Mouse (Mus musculus) kidney, embryonic 14.5 days (tissue): ENCODE results near the gene Ttll1. TPM values are rescaled to one million over a fixed set of nuclear protein-coding genes. Genes with fewer than 3 reads are reported as not detected.
A peak's percentile ranks its signal among the peaks of the same experiment; 100 is the strongest.

ENCODE experiments used
- ATAC-seq: fragments of 200-750 bp; cut with Nextera tagmentation; 2 replicates; pipeline ENCODE4 v1.8.0; 2017; ENCODE audit warnings: moderate number of reproducible peaks, mild to moderate bottlenecking, moderate TSS enrichment, moderate library complexity; ENCODE audit not compliant: low FRiP score, low TSS enrichment
- H3K27ac ChIP-seq: fragments of 300-500 bp; sonication (generic); 2 replicates; pipeline ENCODE4 v1.5.1; 2014; ENCODE audit warnings: low read depth, mild to moderate bottlenecking, low read length, moderate library complexity, mixed read lengths
- H3K27me3 ChIP-seq: fragments of 300-500 bp; sonication (generic); 2 replicates; pipeline ENCODE4 v1.6.1; 2014; ENCODE audit warnings: mild to moderate bottlenecking, low read length; ENCODE audit not compliant: control insufficient read depth, insufficient read depth
- H3K36me3 ChIP-seq: fragments of 300-500 bp; sonication (generic); 2 replicates; pipeline ENCODE4 v1.6.1; 2014; ENCODE audit warnings: low read length, mixed read lengths; ENCODE audit not compliant: control insufficient read depth, insufficient read depth
- H3K4me1 ChIP-seq: fragments of 300-500 bp; sonication (generic); 2 replicates; pipeline ENCODE4 v1.6.1; 2014; ENCODE audit warnings: low read length, mixed read lengths; ENCODE audit not compliant: control insufficient read depth, insufficient read depth
- H3K4me2 ChIP-seq: fragments of 300-500 bp; sonication (generic); replicated peaks from 2 replicates; pipeline ENCODE4 v1.6.1; 2014; ENCODE audit warnings: low read depth, mild to moderate bottlenecking, low read length
- H3K4me3 ChIP-seq: fragments of 300-500 bp; sonication (generic); 2 replicates; pipeline ENCODE4 v1.5.1; 2014; ENCODE audit warnings: mild to moderate bottlenecking, low read length
- H3K9ac ChIP-seq: fragments of 300-500 bp; sonication (generic); 2 replicates; pipeline ENCODE4 v1.6.1; 2014; ENCODE audit warnings: low read depth, mild to moderate bottlenecking, low read length, moderate library complexity
- H3K9me3 ChIP-seq: fragments of 300-500 bp; sonication (generic); 2 replicates; pipeline ENCODE4 v1.6.1; 2016; ENCODE audit warnings: low read length; ENCODE audit not compliant: control insufficient read depth
- WGBS: fragments of 180-500 bp; shearing (Covaris S2); extraction: QIAGEN DNeasy Blood & Tissue Kit; methylation state at CpG from one replicate; pipeline ENCODE4 v1.1.7; 2014; 5-methylcytosine and 5-hydroxymethylcytosine counted together
- polyA plus RNA-seq: library from polyadenylated mRNA; unstranded; fragments of >200 nt; fragmentation: Nextera tagmentation; extraction: Ambion mirVana; gene quantifications from 2 replicates; pipeline ENCODE4 v1.2.1, GENCODE M21; 2014

Gene Ttll1
- polyA plus RNA-seq, 1 experiment from 2014 or later: 19.8 TPM

DNA sequence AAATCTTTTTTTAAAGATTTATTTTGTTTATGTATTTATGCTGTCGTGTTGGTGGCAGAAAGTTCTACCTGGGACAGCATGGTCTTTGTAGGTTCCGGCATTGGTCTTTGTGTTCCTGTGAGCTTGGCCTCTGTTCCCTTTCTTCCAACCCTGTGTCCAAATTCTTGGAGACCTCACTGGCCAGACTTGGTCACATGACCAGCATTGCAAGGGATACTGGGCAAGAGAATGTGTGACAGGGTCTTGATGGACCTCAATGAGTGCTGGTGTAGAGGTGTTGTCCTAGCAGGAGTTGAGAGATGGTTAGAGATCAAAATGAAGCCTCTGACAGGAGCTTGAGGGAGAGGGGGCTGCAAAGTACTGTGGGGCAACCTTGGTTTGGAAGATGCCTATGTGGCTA is 28.2 kb upstream of the Ttll1 start:
- no peak overlapping the region for H3K4me3 ChIP-seq
- H3K4me1 ChIP-seq: peaks cover 5% of the 10 kb centered on the region; the same call in 1 of the 2 replicates
- H3K9me3 ChIP-seq: no peaks in the 10 kb centered on the region
- no peak overlapping the region for H3K27ac ChIP-seq
- ATAC-seq: no peak
- H3K36me3 ChIP-seq: no peaks in the 10 kb centered on the region
- no peak overlapping the region for H3K9ac ChIP-seq
- no peak overlapping the region for H3K4me2 ChIP-seq
- no peaks in the 10 kb centered on the region for H3K27me3 ChIP-seq
- WGBS: 91% methylated on average over 2 of the region's 2 CpGs

DNA sequence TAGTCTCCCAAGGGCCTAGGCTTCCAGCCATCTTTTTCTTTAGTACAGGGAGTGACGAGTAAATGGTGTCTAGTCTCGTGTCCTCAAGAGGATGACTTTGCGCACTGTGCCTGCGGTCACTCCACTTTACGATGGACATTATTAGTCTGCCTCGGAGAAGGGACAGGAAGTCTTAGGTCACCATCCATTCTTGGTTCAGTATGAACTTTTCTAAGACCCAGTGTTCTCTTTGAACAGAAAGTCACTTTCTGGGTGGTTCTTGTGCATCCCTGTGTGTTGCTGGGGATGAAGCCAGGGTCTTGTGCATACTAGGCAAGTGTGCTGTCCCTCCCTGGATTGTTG is 25.2 kb upstream of the Ttll1 start:
- Histone ChIP-seq H3K36me3 (no peaks in the 10 kb centered on the region), H3K9me3 (no peaks in the 10 kb centered on the region), H3K27ac (no peak overlapping the region), H3K27me3 (no peaks in the 10 kb centered on the region), H3K4me3 (no peak overlapping the region), H3K4me2 (no peak overlapping the region), H3K4me1 (peaks cover 5% of the 10 kb centered on the region; the same call in 1 of the 2 replicates), H3K9ac (no peak overlapping the region)
- WGBS: 73% methylated on average over 6 of the region's 6 CpGs
- no peak for ATAC-seq

DNA sequence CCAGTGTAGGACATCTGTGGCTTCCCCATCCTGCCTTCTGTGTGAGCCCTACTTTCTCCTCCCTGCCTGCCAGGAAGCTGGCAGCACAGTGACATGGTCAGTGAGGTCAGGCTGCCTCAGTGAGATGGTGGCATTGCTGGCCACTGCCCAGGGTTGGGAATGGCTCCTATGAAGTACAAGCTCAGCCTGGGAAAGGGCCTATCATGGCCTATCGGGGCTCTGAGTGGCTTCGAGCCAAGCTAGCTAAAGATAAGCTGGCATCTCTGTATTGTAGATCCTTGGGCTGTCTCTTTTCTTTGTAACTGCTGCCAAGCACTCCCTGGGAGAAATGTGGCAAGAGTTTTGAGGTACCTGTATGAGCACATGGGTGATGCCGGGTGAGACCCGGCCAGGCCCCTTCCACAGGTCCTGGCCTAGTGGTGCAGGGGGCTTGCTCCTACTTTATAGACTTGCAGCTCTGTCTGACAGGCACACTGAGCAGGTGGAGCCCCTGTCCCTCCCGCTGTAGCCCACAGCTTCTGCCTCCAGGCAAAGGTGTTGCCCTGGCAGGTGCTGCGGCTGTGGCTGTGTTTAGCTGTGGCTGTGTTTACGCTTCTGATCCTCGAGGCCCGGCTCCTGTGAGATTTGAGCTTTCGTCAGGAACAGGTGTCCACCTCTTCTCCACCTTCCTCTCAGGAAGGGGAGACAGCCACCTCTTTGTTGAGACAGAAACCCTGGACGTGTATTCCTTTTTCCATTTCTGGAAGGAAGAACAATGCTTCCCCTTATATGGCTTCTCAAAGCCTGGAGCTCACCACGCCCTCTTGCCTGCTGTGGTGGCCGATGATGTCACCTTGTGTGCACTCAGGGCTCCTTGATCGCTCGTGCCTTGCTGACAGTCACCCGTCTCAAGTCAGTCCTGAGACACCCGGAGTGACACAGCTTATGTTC is 24.5 kb upstream of the Ttll1 start:
- no peak overlapping the region for H3K4me3 ChIP-seq
- no peaks in the 10 kb centered on the region for H3K36me3 ChIP-seq
- no peak overlapping the region for H3K27ac ChIP-seq
- H3K27me3 ChIP-seq: no peaks in the 10 kb centered on the region
- H3K4me2 ChIP-seq: no peak overlapping the region
- no peak overlapping the region for H3K9ac ChIP-seq
- H3K4me1 ChIP-seq: peaks cover 6% of the 10 kb centered on the region; the same call in 1 of the 2 replicates
- no peaks in the 10 kb centered on the region for H3K9me3 ChIP-seq
- no peak for ATAC-seq
- 71% methylated on average over 17 of the region's 17 CpGs for WGBS

DNA sequence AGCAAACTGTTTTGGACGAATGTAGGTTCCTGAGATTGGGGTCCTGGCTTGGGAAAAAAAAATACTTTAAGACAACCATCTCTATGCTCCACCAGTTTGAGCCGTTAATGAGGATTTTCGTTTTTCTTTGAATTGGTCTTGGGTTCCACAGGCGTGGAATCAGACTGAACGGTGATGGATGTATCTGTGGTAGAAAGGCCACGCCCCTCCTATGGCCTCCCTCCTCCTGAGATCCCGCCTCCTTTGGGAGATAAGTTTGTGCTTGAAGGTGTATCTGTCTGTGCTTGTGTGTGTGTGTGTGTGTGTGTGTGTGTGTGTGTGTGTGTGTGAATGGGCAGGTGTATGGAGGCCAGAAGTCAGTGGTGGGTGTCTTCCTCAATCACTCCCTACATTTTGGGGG is 21.9 kb upstream of the Ttll1 start:
- WGBS: 67% methylated on average over 7 of the region's 7 CpGs
- ATAC-seq: no peak
- Histone ChIP-seq H3K4me1 (peaks cover 15% of the 10 kb centered on the region), H3K27me3 (peaks cover 8% of the 10 kb centered on the region; the same call in 1 of the 2 replicates), H3K4me2 (no peak overlapping the region), H3K9me3 (no peaks in the 10 kb centered on the region), H3K36me3 (no peaks in the 10 kb centered on the region), H3K27ac (no peak overlapping the region), H3K9ac (no peak overlapping the region), H3K4me3 (no peak overlapping the region)

DNA sequence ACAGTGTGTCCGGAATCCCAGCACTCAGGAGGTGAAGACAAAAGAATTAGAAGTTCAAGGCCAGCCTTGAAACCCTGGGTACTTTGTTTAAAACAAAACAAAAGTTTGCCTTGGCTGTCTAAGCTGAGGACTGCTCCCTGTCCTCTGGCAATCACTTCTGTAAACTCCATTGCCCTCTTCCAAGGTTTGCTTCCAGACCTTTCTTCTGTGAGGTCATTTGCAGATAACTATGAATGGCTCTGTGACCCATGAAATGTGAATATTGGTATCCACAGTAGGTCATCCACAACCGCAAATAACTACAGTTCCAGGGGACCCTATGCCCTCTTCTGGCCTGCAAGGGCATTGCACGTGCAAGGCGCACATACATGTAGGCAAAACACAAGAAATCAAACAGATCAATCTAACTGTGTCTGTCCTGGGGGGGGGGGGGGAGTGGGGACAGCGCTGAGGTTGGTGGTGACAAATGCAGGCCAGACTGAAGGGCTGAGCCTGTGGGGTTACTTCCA is 21.3 kb upstream of the Ttll1 start:
- no peak for ATAC-seq
- no peaks in the 10 kb centered on the region for H3K36me3 ChIP-seq
- no peak overlapping the region for H3K4me2 ChIP-seq
- H3K27me3 ChIP-seq: peaks cover 13% of the 10 kb centered on the region; the same call in 1 of the 2 replicates
- WGBS: 81% methylated on average over 5 of the region's 5 CpGs
- no peak overlapping the region for H3K27ac ChIP-seq
- H3K9me3 ChIP-seq: no peaks in the 10 kb centered on the region
- peaks cover 18% of the 10 kb centered on the region for H3K4me1 ChIP-seq
- no peak overlapping the region for H3K9ac ChIP-seq
- no peak overlapping the region for H3K4me3 ChIP-seq

DNA sequence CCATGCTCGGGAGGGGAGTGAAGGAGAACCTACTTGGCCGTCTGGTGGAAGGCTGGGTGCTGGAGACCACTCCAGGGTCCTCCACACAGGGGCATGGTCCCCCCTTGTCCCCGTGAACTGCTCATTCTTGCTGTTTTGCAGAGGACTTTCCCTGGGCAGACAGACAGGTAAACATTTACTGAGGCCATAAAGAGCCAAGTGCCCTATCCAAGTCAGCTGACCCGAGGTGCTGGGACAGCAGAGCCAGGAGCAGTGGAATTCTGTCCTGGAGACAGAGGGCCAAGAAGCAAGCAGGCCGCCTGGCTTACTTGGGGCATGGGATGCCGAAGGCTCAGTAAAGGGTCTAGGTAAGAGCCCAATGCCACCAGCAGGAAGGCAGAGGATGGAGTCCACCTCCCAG is 20.0 kb upstream of the Ttll1 start:
- ATAC-seq: no peak
- no peak overlapping the region for H3K9ac ChIP-seq
- 59% methylated on average over 6 of the region's 6 CpGs for WGBS
- H3K4me2 ChIP-seq: no peak overlapping the region
- H3K27ac ChIP-seq: peak overlapping the region; percentile 51; the same call in 1 of the 2 replicates
- H3K36me3 ChIP-seq: no peaks in the 10 kb centered on the region
- H3K9me3 ChIP-seq: no peaks in the 10 kb centered on the region
- peaks cover 25% of the 10 kb centered on the region for H3K4me1 ChIP-seq
- no peak overlapping the region for H3K4me3 ChIP-seq
- H3K27me3 ChIP-seq: peaks cover 25% of the 10 kb centered on the region

DNA sequence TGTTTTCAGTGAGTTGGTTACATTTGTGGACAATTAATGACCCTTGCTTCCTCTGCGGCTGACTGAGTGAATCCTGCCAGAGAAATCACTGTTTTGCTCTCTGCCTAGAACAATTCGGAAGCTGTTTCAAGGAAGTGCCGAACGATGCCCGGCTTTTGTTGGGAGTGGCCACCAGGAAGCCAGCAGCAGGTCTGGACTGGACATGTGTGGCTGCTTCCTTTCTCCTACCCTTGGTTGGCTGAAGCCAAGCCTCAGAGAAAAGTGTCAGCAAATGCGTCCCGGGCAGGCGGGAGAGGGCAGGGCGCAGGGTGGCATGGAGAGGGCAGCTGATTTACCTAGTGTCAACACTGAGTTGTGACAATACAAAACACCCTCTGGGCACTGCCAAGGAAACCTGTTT is 19.5 kb upstream of the Ttll1 start:
- Histone ChIP-seq H3K27ac (peak overlapping the region; percentile 51; the same call in 1 of the 2 replicates), H3K9me3 (no peaks in the 10 kb centered on the region), H3K9ac (no peak overlapping the region), H3K27me3 (peaks cover 27% of the 10 kb centered on the region), H3K4me1 (peaks cover 27% of the 10 kb centered on the region), H3K4me3 (no peak overlapping the region), H3K36me3 (no peaks in the 10 kb centered on the region), H3K4me2 (no peak overlapping the region)
- ATAC-seq: no peak
- 33% methylated on average over 9 of the region's 9 CpGs for WGBS

DNA sequence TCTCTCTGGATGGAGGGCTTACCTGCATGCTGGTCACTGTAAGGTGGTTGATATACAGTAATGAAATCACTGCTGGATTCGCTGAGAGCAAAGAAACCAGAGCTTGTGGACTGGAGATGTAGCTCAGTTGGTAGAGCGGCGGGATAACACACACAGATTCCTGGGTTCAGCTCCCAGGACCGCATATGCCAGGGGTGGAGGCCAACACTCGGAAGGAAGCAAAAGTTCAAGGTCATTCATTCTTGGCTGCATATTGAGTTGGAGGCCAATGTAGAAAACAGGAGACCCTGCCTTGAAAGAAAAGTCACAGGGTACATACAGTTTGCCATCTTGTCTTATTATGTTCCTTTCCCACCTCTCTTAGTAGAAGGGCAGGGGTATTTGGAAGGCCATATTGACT is 19.1 kb upstream of the Ttll1 start:
- Histone ChIP-seq H3K9ac (no peak overlapping the region), H3K27ac (no peak overlapping the region), H3K9me3 (no peaks in the 10 kb centered on the region), H3K36me3 (no peaks in the 10 kb centered on the region), H3K27me3 (peaks cover 27% of the 10 kb centered on the region), H3K4me3 (no peak overlapping the region), H3K4me1 (peaks cover 27% of the 10 kb centered on the region), H3K4me2 (no peak overlapping the region)
- 76% methylated on average over 5 of the region's 5 CpGs for WGBS
- ATAC-seq: no peak

DNA sequence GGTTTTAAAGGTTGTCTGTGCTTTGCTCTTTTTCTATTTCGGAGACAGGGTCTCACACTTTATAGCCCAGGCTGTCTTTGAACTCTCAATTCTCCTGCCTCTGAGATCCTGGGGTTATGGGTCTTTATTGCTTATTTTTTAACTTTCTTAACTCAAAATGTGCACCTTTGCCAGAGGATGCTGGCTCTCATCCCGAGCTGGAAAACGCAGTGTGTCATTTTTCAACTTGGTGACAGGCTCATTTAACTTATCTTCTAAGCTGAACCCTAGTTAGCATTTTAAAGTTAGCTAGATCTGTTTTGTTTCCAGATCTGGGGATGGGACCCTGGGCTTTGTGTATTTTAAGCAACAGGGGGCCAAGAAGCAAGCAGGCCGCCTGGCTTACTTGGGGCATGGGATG is 18.2 kb upstream of the Ttll1 start:
- H3K36me3 ChIP-seq: no peaks in the 10 kb centered on the region
- no peak overlapping the region for H3K4me3 ChIP-seq
- peaks cover 27% of the 10 kb centered on the region for H3K27me3 ChIP-seq
- no peaks in the 10 kb centered on the region for H3K9me3 ChIP-seq
- no peak overlapping the region for H3K4me2 ChIP-seq
- no peak overlapping the region for H3K27ac ChIP-seq
- WGBS: 56% methylated on average over 4 of the region's 4 CpGs
- no peak overlapping the region for H3K9ac ChIP-seq
- H3K4me1 ChIP-seq: peaks cover 27% of the 10 kb centered on the region
- ATAC-seq: no peak
